Mouse (Mus musculus) hindbrain, postnatal 0 days (tissue): ENCODE results near the gene Pamr1. TPM values are rescaled to one million over a fixed set of nuclear protein-coding genes. Genes with fewer than 3 reads are reported as not detected.

Experiments used
- ATAC-seq: fragments of 200-750 bp; cut with Nextera tagmentation; 2 replicates; pipeline ENCODE4 v1.8.0; 2017; ENCODE audit warnings: mild to moderate bottlenecking, moderate TSS enrichment, moderate library complexity
- DNase-seq: peaks from one replicate; pipeline ENCODE4 v3.0.0-alpha.2; 2015; ENCODE audit warnings: low spot score
- H3K27ac ChIP-seq: fragments of 300-500 bp; sonication (generic); 2 replicates; pipeline ENCODE4 v1.5.1; 2014; ENCODE audit warnings: mild to moderate bottlenecking
- H3K27me3 ChIP-seq: fragments of 300-500 bp; sonication (generic); 2 replicates; pipeline ENCODE4 v1.6.1; 2014; ENCODE audit warnings: low read length, mixed read lengths; ENCODE audit not compliant: insufficient read depth
- H3K36me3 ChIP-seq: fragments of 300-500 bp; sonication (generic); 2 replicates; pipeline ENCODE4 v1.6.1; 2014; ENCODE audit warnings: low read length, mixed read lengths; ENCODE audit not compliant: insufficient read depth
- H3K4me1 ChIP-seq: fragments of 300-500 bp; sonication (generic); 2 replicates; pipeline ENCODE4 v1.6.1; 2014; ENCODE audit warnings: antibody characterized with exemption, low read length, mixed read lengths; ENCODE audit not compliant: insufficient read depth
- H3K4me2 ChIP-seq: fragments of 300-500 bp; sonication (generic); 2 replicates; pipeline ENCODE4 v1.6.1; 2014; ENCODE audit warnings: low read depth, mild to moderate bottlenecking, low read length, moderate library complexity, mixed read lengths
- H3K4me3 ChIP-seq: fragments of 300-500 bp; sonication (generic); 2 replicates; pipeline ENCODE4 v1.5.1; 2014; ENCODE audit warnings: low read length
- H3K9ac ChIP-seq: fragments of 300-500 bp; sonication (generic); replicated peaks from 2 replicates; pipeline ENCODE4 v1.6.1; 2014; ENCODE audit warnings: mild to moderate bottlenecking, low read length, moderate library complexity, mixed read lengths
- H3K9me3 ChIP-seq: fragments of 300-500 bp; sonication (generic); 2 replicates; pipeline ENCODE4 v1.6.1; 2016; ENCODE audit warnings: low read length, mixed read lengths
- CTCF ChIP-seq: IDR thresholded peaks from 2 replicates; pipeline ENCODE4 v1.5.1; 2016; ENCODE audit warnings: antibody characterized with exemption, control low read depth, low read depth
- WGBS: fragments of 180-500 bp; shearing (Covaris S2); extraction: QIAGEN DNeasy Blood & Tissue Kit; methylation state at CpG from one replicate; pipeline ENCODE4 v1.1.7; 2014; 5-methylcytosine and 5-hydroxymethylcytosine counted together
- polyA plus RNA-seq: library from polyadenylated mRNA; unstranded; fragments of >200 nt; fragmentation: Nextera tagmentation; extraction: Ambion mirVana; gene quantifications from 2 replicates; pipeline ENCODE4 v1.2.1, GENCODE M21; 2015
- total RNA-seq: library from RNA; depleted of rRNA; stranded (reverse); fragments of >200 nt; gene quantifications from 2 replicates; pipeline ENCODE4 v1.2.3, GENCODE M21; 2014

Gene Pamr1
- total and polyA plus RNA-seq, 2 experiments from 2014 or later: 11.4 to 13.2 TPM

GRCm38 (mm10) chr2:102540438-102541230 is 9.2 kb upstream of the Pamr1 start:
- no peak overlapping the region for H3K4me2 ChIP-seq
- no peaks in the 10 kb centered on the region for H3K9me3 ChIP-seq
- no peak overlapping the region for H3K9ac ChIP-seq
- ATAC-seq (no peak), DNase-seq (no peak)
- no peaks in the 10 kb centered on the region for H3K27me3 ChIP-seq
- 63% methylated on average over 11 of the region's 11 CpGs for WGBS
- no peak overlapping the region for H3K4me3 ChIP-seq
- TF ChIP-seq CTCF: no peak
- H3K36me3 ChIP-seq: no peaks in the 10 kb centered on the region
- H3K27ac ChIP-seq: no peak overlapping the region
- no peaks in the 10 kb centered on the region; the same call in 1 of the 2 replicates for H3K4me1 ChIP-seq

- DNase-seq (peak; percentile 31), ATAC-seq (no peak)
- Histone ChIP-seq H3K4me1 (no peaks in the 10 kb centered on the region; the same call in 1 of the 2 replicates), H3K27me3 (no peaks in the 10 kb centered on the region), H3K36me3 (no peaks in the 10 kb centered on the region), H3K9ac (no peak overlapping the region), H3K4me3 (no peak overlapping the region), H3K9me3 (no peaks in the 10 kb centered on the region), H3K4me2 (no peak overlapping the region), H3K27ac (no peak overlapping the region)
- 34% methylated on average over 4 of the region's 4 CpGs for WGBS
- no peak for TF ChIP-seq CTCF
Observed at GRCm38 (mm10) chr2:102541404-102542125, 8.2 kb upstream of the Pamr1 start.

- no peak overlapping the region for H3K9ac ChIP-seq
- H3K9me3 ChIP-seq: no peaks in the 10 kb centered on the region
- no peak overlapping the region for H3K4me2 ChIP-seq
- no peak overlapping the region for H3K4me3 ChIP-seq
- DNase-seq (no peak), ATAC-seq (no peak)
- 33% methylated on average over 6 of the region's 6 CpGs for WGBS
- H3K27me3 ChIP-seq: no peaks in the 10 kb centered on the region
- H3K4me1 ChIP-seq: no peaks in the 10 kb centered on the region; the same call in 1 of the 2 replicates
- no peak for TF ChIP-seq CTCF
- H3K36me3 ChIP-seq: no peaks in the 10 kb centered on the region
- no peak overlapping the region for H3K27ac ChIP-seq
Observed at GRCm38 (mm10) chr2:102543961-102544719, 5.7 kb upstream of the Pamr1 start.

- Histone ChIP-seq H3K4me3 (peak overlapping the region; percentile 47; the same call in 1 of the 2 replicates), H3K9me3 (no peaks in the 10 kb centered on the region), H3K36me3 (no peaks in the 10 kb centered on the region), H3K9ac (no peak overlapping the region), H3K4me2 (peak overlapping the region; percentile 78), H3K27me3 (no peaks in the 10 kb centered on the region; the same call in 1 of the 2 replicates), H3K27ac (no peak overlapping the region), H3K4me1 (peaks cover 6% of the 10 kb centered on the region; the same call in 1 of the 2 replicates)
- no peak for TF ChIP-seq CTCF
- WGBS: 53% methylated on average over 6 of the region's 6 CpGs
- no peak for ATAC-seq
- no peak for DNase-seq
Observed at GRCm38 (mm10) chr2:102550910-102551582, 1.2 kb downstream of the Pamr1 start.

- 51% methylated on average over 3 of the region's 3 CpGs for WGBS
- Histone ChIP-seq H3K4me2 (peak overlapping the region; percentile 78; the same call in 1 of the 2 replicates), H3K4me3 (no peak overlapping the region)
Observed at GRCm38 (mm10) chr2:102551594-102551993, 1.8 kb downstream of the Pamr1 start.

GRCm38 (mm10) chr2:102552095-102552537 is 2.3 kb downstream of the Pamr1 start:
- no peak for TF ChIP-seq CTCF
- no peaks in the 10 kb centered on the region; the same call in 1 of the 2 replicates for H3K27me3 ChIP-seq
- H3K27ac ChIP-seq: no peak overlapping the region
- ATAC-seq (peak; percentile 35; the same call in 1 of the 2 replicates), DNase-seq (peak; percentile 17)
- no peak overlapping the region for H3K9ac ChIP-seq
- no peaks in the 10 kb centered on the region for H3K36me3 ChIP-seq
- H3K4me1 ChIP-seq: peaks cover 6% of the 10 kb centered on the region; the same call in 1 of the 2 replicates
- H3K9me3 ChIP-seq: no peaks in the 10 kb centered on the region
- H3K4me2 ChIP-seq: no peak overlapping the region
- 53% methylated on average over 5 of the region's 5 CpGs for WGBS
- no peak overlapping the region for H3K4me3 ChIP-seq

More at GRCm38 (mm10) chr2:102551594-102551993, 1.8 kb downstream of the Pamr1 start:
- Histone ChIP-seq H3K27ac (no peak overlapping the region), H3K9ac (no peak overlapping the region), H3K27me3 (no peaks in the 10 kb centered on the region; the same call in 1 of the 2 replicates), H3K9me3 (no peaks in the 10 kb centered on the region), H3K4me1 (peaks cover 6% of the 10 kb centered on the region; the same call in 1 of the 2 replicates), H3K36me3 (no peaks in the 10 kb centered on the region)
- no peak for TF ChIP-seq CTCF
- DNase-seq (no peak), ATAC-seq (no peak)
